Mouse (Mus musculus): ENCODE measurements around the gene Itga10.

DNA sequence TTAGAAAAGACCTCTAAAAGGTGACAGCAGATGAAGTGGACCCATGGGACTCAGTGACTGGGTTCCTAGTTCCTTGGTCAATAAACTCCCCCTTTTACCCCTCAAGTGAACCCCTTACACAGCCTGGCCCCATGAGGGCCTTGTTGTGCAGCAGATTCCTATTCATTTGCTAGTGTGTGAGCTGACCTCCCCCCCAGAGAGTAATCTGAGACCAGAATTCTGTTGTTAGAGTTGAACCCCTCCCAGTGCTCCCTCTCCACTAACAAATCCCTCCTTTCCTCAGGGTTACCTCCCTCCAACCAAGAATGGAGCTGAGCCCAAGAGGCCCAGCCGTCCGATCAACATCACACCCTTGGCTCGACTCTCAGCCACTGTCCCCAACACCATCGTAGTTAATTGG, 55.6 kb downstream of the Itga10 start:
- TF ChIP-seq POLR2A (IDR thresholded peaks at IDR 0.05; ENCODE audit: insufficient read depth, low read depth, low read length) (no peak), CTCF (IDR thresholded peaks at IDR 0.05; ENCODE audit: insufficient read depth, low read depth, low read length) (no peak)
